Mouse (Mus musculus) midbrain, embryonic 12.5 days (tissue): ENCODE data around the gene Defb47. TPM values are rescaled to one million over a fixed set of nuclear protein-coding genes. Genes with fewer than 3 reads are reported as not detected.

Experiments
- ATAC-seq: fragments of 200-750 bp; cut with Nextera tagmentation; 2 replicates; pipeline ENCODE4 v1.8.0; 2017; ENCODE audit warnings: low read depth, moderate TSS enrichment, moderate library complexity; ENCODE audit not compliant: low FRiP score
- H3K27ac ChIP-seq: fragments of 300-500 bp; sonication (generic); replicated peaks from 2 replicates; pipeline ENCODE4 v1.5.1; 2016; ENCODE audit warnings: mild to moderate bottlenecking
- H3K27me3 ChIP-seq: fragments of 300-500 bp; sonication (generic); 2 replicates; pipeline ENCODE4 v1.6.1; 2016; ENCODE audit warnings: mild to moderate bottlenecking
- H3K36me3 ChIP-seq: fragments of 300-500 bp; sonication (generic); 2 replicates; pipeline ENCODE4 v1.6.1; 2016
- H3K4me1 ChIP-seq: fragments of 300-500 bp; sonication (generic); 2 replicates; pipeline ENCODE4 v1.6.1; 2016
- H3K4me2 ChIP-seq: fragments of 300-500 bp; sonication (generic); replicated peaks from 2 replicates; pipeline ENCODE4 v1.6.1; 2016; ENCODE audit warnings: mild to moderate bottlenecking, moderate library complexity
- H3K4me3 ChIP-seq: fragments of 300-500 bp; sonication (generic); 2 replicates; pipeline ENCODE4 v1.5.1; 2016; ENCODE audit warnings: mild to moderate bottlenecking
- H3K9ac ChIP-seq: fragments of 300-500 bp; sonication (generic); replicated peaks from 2 replicates; pipeline ENCODE4 v1.6.1; 2016; ENCODE audit warnings: mild to moderate bottlenecking, moderate library complexity
- H3K9me3 ChIP-seq: fragments of 300-500 bp; sonication (generic); 2 replicates; pipeline ENCODE4 v1.6.1; 2016; ENCODE audit warnings: mild to moderate bottlenecking
- WGBS: fragments of 180-500 bp; shearing (Covaris S2); methylation state at CpG from one replicate; pipeline ENCODE4 v1.1.7; 2016; 5-methylcytosine and 5-hydroxymethylcytosine counted together
- polyA plus RNA-seq: library from polyadenylated mRNA; unstranded; fragments of >200 nt; fragmentation: Nextera tagmentation; extraction: Ambion mirVana; gene quantifications from 2 replicates; pipeline ENCODE4 v1.2.1, GENCODE M21; 2016

Gene Defb47
- polyA plus RNA-seq = not detected in 2 replicates

GRCm38 (mm10) chr14:62997777-62998176 is at the start of gene Defb47:
Gene Defb47 (plus strand): TSS chr14:62998077.
- no peak within 1 kb of the TSS for H3K9ac ChIP-seq
- H3K36me3 ChIP-seq = no peaks in the 10 kb centered on the region
- no peaks in the 10 kb centered on the region for H3K4me1 ChIP-seq
- ATAC-seq = no peak
- H3K27ac ChIP-seq = no peak within 1 kb of the TSS
- H3K9me3 ChIP-seq = no peaks in the 10 kb centered on the region
- H3K27me3 ChIP-seq = no peaks in the 10 kb centered on the region
- no peak within 1 kb of the TSS for H3K4me3 ChIP-seq
- WGBS = 86% methylated on average over 8 of the region's 8 CpGs
- no peak within 1 kb of the TSS for H3K4me2 ChIP-seq

DNA sequence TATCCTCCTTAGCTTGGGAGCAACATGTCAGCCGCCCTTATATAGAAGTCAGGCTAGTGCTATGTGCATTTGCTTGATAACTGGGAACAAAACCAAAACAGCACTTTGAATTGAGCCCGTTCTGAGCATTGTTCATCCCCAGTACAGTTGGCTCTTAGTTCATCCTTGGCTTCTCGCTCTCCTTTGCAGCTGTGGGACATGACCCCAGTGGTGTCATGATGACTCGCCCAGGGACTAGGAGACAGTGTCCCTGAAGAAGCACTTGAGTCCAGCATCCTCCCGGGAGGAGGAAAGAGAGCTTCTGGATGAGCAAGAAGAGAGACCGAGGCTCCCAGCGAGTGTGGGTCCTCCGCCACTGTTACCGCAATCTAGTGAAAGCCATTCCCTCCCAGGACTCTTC is 41.8 kb upstream of the Defb47 start:
- H3K9ac ChIP-seq = no peak overlapping the region
- no peaks in the 10 kb centered on the region for H3K4me1 ChIP-seq
- H3K4me3 ChIP-seq = no peak overlapping the region
- H3K36me3 ChIP-seq = peaks cover 65% of the 10 kb centered on the region
- no peak overlapping the region for H3K4me2 ChIP-seq
- ATAC-seq = no peak
- H3K27me3 ChIP-seq = no peaks in the 10 kb centered on the region
- H3K9me3 ChIP-seq = no peaks in the 10 kb centered on the region
- H3K27ac ChIP-seq = no peak overlapping the region
- 91% methylated on average over 9 of the region's 9 CpGs for WGBS

DNA sequence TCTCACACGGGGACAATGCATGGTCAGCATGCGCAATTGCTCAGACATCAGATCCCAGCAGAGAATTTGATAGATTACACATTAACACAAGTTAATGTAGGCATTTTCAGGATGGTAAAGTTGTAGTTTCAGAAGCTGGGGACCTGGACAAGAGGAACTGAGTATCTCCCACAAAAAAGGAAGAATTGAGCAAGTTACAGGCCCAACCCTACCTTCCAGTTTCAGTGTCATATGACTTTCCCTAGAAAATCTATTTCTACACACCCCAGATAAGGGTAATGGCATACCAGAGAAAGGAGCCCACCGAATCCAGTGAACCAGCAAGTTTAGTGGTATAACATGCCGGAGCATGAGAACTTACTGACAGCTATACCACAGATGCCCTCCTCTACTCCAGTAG is 34.2 kb upstream of the Defb47 start:
- Histone ChIP-seq H3K4me1 (peaks cover 5% of the 10 kb centered on the region; the same call in 1 of the 2 replicates), H3K27me3 (no peaks in the 10 kb centered on the region), H3K9me3 (no peaks in the 10 kb centered on the region), H3K9ac (no peak overlapping the region), H3K4me3 (no peak overlapping the region), H3K4me2 (no peak overlapping the region), H3K36me3 (peaks cover 16% of the 10 kb centered on the region), H3K27ac (no peak overlapping the region)
- ATAC-seq = no peak
- 86% methylated on average over 4 of the region's 4 CpGs for WGBS

GRCm38 (mm10) chr14:62965342-62965741 is 32.5 kb upstream of the Defb47 start:
- Histone ChIP-seq H3K4me3 (no peak overlapping the region), H3K4me2 (no peak overlapping the region), H3K27ac (no peak overlapping the region), H3K4me1 (peaks cover 5% of the 10 kb centered on the region; the same call in 1 of the 2 replicates), H3K27me3 (no peaks in the 10 kb centered on the region), H3K9me3 (no peaks in the 10 kb centered on the region), H3K9ac (no peak overlapping the region), H3K36me3 (peaks cover 10% of the 10 kb centered on the region; the same call in 1 of the 2 replicates)
- no peak for ATAC-seq
- WGBS = 80% methylated on average over 5 of the region's 5 CpGs

- H3K27ac ChIP-seq = no peak overlapping the region
- H3K9me3 ChIP-seq = no peaks in the 10 kb centered on the region
- H3K36me3 ChIP-seq = peaks cover 6% of the 10 kb centered on the region; the same call in 1 of the 2 replicates
- H3K4me2 ChIP-seq = peak overlapping the region; percentile 45
- no peak for ATAC-seq
- no peak overlapping the region for H3K9ac ChIP-seq
- H3K4me1 ChIP-seq = peaks cover 5% of the 10 kb centered on the region; the same call in 1 of the 2 replicates
- no peaks in the 10 kb centered on the region for H3K27me3 ChIP-seq
- WGBS = 31% methylated on average over 15 of the region's 15 CpGs
- H3K4me3 ChIP-seq = peak overlapping the region; percentile 26
Observed at GRCm38 (mm10) chr14:62965811-62966520, 31.9 kb upstream of the Defb47 start.

GRCm38 (mm10) chr14:62975046-62975445 is 22.8 kb upstream of the Defb47 start:
- Histone ChIP-seq H3K27ac (no peak overlapping the region), H3K4me1 (no peaks in the 10 kb centered on the region), H3K9ac (no peak overlapping the region), H3K4me2 (no peak overlapping the region), H3K36me3 (no peaks in the 10 kb centered on the region), H3K4me3 (no peak overlapping the region), H3K9me3 (no peaks in the 10 kb centered on the region), H3K27me3 (no peaks in the 10 kb centered on the region)
- ATAC-seq = no peak
- 13% methylated on average over 5 of the region's 5 CpGs for WGBS

GRCm38 (mm10) chr14:62979815-62980214 is 18.1 kb upstream of the Defb47 start:
- Histone ChIP-seq H3K9ac (no peak overlapping the region), H3K9me3 (no peaks in the 10 kb centered on the region), H3K4me3 (no peak overlapping the region), H3K36me3 (no peaks in the 10 kb centered on the region), H3K4me2 (no peak overlapping the region), H3K27ac (no peak overlapping the region), H3K27me3 (no peaks in the 10 kb centered on the region), H3K4me1 (no peaks in the 10 kb centered on the region)
- no peak for ATAC-seq
- 65% methylated on average over 1 of the region's 1 CpGs for WGBS

DNA sequence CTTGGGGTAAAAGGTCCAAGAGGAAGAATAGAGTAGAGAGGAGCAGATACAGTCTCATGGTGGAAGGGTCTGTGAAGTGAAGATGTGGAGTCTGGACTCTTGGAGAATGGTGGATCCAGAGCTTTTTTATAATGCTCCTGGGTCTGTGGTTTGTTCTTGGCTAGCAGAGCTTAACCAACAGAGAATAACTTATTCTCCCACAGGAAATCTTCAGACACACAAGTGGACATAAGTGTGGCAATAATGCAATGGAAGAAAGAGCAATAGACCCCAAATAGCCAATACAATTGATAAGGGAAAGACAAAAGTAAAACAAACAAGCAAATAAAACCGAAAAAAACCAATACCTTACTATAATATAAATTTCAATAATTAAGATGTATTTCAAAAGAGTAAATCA is 13.5 kb upstream of the Defb47 start, which contains the start of gene Defb48:
Gene Defb48, minus strand, starts transcription at position 101 of the 400 bp plus-strand sequence.
- Histone ChIP-seq H3K27me3 (no peaks in the 10 kb centered on the region), H3K9ac (no peak within 1 kb of the TSS), H3K36me3 (no peaks in the 10 kb centered on the region), H3K4me3 (no peak within 1 kb of the TSS), H3K4me2 (no peak within 1 kb of the TSS), H3K9me3 (no peaks in the 10 kb centered on the region), H3K27ac (no peak within 1 kb of the TSS), H3K4me1 (no peaks in the 10 kb centered on the region)
- WGBS = 69% methylated on average over 1 of the region's 1 CpGs
- no peak for ATAC-seq

DNA sequence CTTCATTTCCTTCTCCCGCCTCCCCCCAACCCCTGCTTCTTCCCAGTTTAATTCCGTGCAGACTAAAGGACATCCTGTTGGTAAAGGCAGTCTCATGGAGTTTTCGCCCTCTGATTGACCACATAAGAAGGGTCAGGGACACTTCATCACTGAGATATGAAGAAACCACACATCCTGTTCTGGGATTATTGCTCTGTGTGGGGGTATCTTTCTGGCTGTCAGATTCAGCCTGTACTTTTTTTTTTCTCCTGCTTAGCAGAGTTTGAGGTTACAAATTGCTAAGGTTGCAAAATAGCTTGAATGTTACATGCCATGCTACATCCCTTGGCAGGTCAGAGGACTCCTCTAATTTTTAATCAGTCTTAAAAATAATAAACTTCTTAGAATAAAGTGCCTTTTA is 6.6 kb upstream of the Defb47 start:
- Histone ChIP-seq H3K4me1 (no peaks in the 10 kb centered on the region), H3K4me3 (no peak overlapping the region), H3K27me3 (no peaks in the 10 kb centered on the region), H3K9me3 (no peaks in the 10 kb centered on the region), H3K36me3 (no peaks in the 10 kb centered on the region), H3K27ac (no peak overlapping the region), H3K9ac (no peak overlapping the region), H3K4me2 (no peak overlapping the region)
- 73% methylated on average over 3 of the region's 3 CpGs for WGBS
- no peak for ATAC-seq

- Histone ChIP-seq H3K4me2 (no peak overlapping the region), H3K4me1 (no peaks in the 10 kb centered on the region), H3K4me3 (no peak overlapping the region), H3K36me3 (no peaks in the 10 kb centered on the region), H3K27me3 (no peaks in the 10 kb centered on the region), H3K27ac (no peak overlapping the region), H3K9me3 (no peaks in the 10 kb centered on the region), H3K9ac (no peak overlapping the region)
- ATAC-seq = no peak
- WGBS = 50% methylated on average over 7 of the region's 7 CpGs
Observed at GRCm38 (mm10) chr14:62991849-62992510, 5.9 kb upstream of the Defb47 start.

DNA sequence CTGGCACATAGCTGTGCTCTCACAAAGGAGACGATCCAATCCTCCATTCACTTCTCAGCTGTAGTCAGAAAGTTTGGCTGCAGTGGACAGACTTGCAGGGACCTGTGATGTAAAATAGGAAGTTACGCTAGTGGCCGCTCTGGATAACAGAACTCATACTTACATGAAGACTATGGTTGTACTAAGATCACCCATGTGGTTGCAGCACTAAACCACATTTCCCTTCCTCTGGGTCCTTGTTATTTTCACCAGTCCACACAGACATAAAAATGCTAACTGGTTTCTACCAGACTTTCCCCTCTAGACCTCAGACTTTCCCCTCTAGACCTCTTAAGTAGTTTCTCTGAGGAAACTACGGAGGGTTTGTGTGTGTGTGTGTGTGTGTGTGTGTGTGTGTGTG is 1.1 kb downstream of the Defb47 start:
- no peak overlapping the region for H3K4me2 ChIP-seq
- no peak overlapping the region for H3K4me3 ChIP-seq
- no peaks in the 10 kb centered on the region for H3K9me3 ChIP-seq
- H3K36me3 ChIP-seq = no peaks in the 10 kb centered on the region
- H3K4me1 ChIP-seq = no peaks in the 10 kb centered on the region
- ATAC-seq = no peak
- no peak overlapping the region for H3K9ac ChIP-seq
- 96% methylated on average over 4 of the region's 4 CpGs for WGBS
- H3K27me3 ChIP-seq = no peaks in the 10 kb centered on the region
- H3K27ac ChIP-seq = no peak overlapping the region

- ATAC-seq = no peak
- H3K9me3 ChIP-seq = no peaks in the 10 kb centered on the region
- WGBS = 69% methylated on average over 2 of the region's 2 CpGs
- no peak overlapping the region for H3K4me2 ChIP-seq
- no peak overlapping the region for H3K27ac ChIP-seq
- H3K27me3 ChIP-seq = no peaks in the 10 kb centered on the region
- no peak overlapping the region for H3K4me3 ChIP-seq
- no peak overlapping the region for H3K9ac ChIP-seq
- H3K4me1 ChIP-seq = no peaks in the 10 kb centered on the region
- no peaks in the 10 kb centered on the region for H3K36me3 ChIP-seq
Observed at GRCm38 (mm10) chr14:63002588-63002987, 4.7 kb downstream of the Defb47 start.
